Mouse (Mus musculus): ENCODE measurements at regions not wholly inside any gene's neighbourhood (a gene's known extent, or its start where the extent isn't known, plus 50 kb on each side); places are given as distances from the start of the nearest gene placed in this dataset.

- H3K27ac ChIP-seq (ENCODE audit: low read length): no peak overlapping the region
- no peaks in the 10 kb centered on the region for H3K36me3 ChIP-seq (ENCODE audit: control insufficient read depth, insufficient read depth, low read length)
- WGBS: 68% methylated on average over 9 of the region's 9 CpGs
- no peak for ATAC-seq
- no peak overlapping the region for H3K4me2 ChIP-seq (ENCODE audit: low read length)
- no peak overlapping the region for H3K4me3 ChIP-seq (ENCODE audit: low read depth, low read length)
- no peak overlapping the region for H3K9ac ChIP-seq (ENCODE audit: low read depth, low read length)
- H3K9me3 ChIP-seq (replicated peaks; ENCODE audit: control insufficient read depth, low read length, poor library complexity, severe bottlenecking): no peaks in the 10 kb centered on the region
- H3K4me1 ChIP-seq (ENCODE audit: control insufficient read depth, insufficient read depth, low read length): no peaks in the 10 kb centered on the region; the same call in 1 of the 2 replicates
- H3K27me3 ChIP-seq (ENCODE audit: control insufficient read depth, insufficient read depth, low read depth, low read length): no peaks in the 10 kb centered on the region
Observed at GRCm38 (mm10) chr3:128613657-128614056, 586.0 kb upstream of the Pitx2 start.

- H3K9ac ChIP-seq (ENCODE audit: low read depth, low read length): no peak overlapping the region
- no peak for ATAC-seq
- no peak overlapping the region for H3K27ac ChIP-seq (ENCODE audit: low read length)
- WGBS: 85% methylated on average over 6 of the region's 6 CpGs
- H3K36me3 ChIP-seq (ENCODE audit: control insufficient read depth, insufficient read depth, low read length): no peaks in the 10 kb centered on the region
- H3K4me3 ChIP-seq (ENCODE audit: low read depth, low read length): no peak overlapping the region
- no peaks in the 10 kb centered on the region; the same call in 1 of the 2 replicates for H3K4me1 ChIP-seq (ENCODE audit: control insufficient read depth, insufficient read depth, low read length)
- no peak overlapping the region for H3K4me2 ChIP-seq (ENCODE audit: low read length)
- no peaks in the 10 kb centered on the region for H3K9me3 ChIP-seq (replicated peaks; ENCODE audit: control insufficient read depth, low read length, poor library complexity, severe bottlenecking)
- H3K27me3 ChIP-seq (ENCODE audit: control insufficient read depth, insufficient read depth, low read depth, low read length): no peaks in the 10 kb centered on the region
Observed at GRCm38 (mm10) chr3:128610731-128611130, 588.9 kb upstream of the Pitx2 start.

DNA sequence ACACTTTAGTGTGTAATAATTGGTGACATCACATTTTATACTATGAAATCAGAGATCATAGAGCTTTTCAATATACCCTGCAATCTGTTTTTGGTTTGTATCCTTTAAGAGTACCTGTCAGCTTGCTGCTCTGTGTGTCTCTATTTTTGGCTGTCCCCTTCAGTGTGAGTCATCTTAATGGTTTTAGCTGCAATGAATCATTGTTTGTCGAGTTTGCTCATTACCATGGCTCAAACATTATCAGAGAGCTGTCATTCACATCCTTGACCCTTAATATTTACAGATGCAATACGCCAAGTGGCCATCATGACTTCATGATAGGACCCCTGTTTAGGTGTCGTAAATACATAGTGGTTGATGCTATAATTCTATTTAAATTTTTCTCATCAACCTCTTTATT is 591.0 kb upstream of the Pitx2 start:
- Histone ChIP-seq H3K27ac (ENCODE audit: low read length) (no peak overlapping the region), H3K9ac (ENCODE audit: low read depth, low read length) (no peak overlapping the region), H3K4me3 (ENCODE audit: low read depth, low read length) (no peak overlapping the region), H3K4me2 (ENCODE audit: low read length) (no peak overlapping the region), H3K27me3 (ENCODE audit: control insufficient read depth, insufficient read depth, low read depth, low read length) (no peaks in the 10 kb centered on the region), H3K9me3 (replicated peaks; ENCODE audit: control insufficient read depth, low read length, poor library complexity, severe bottlenecking) (no peaks in the 10 kb centered on the region), H3K36me3 (ENCODE audit: control insufficient read depth, insufficient read depth, low read length) (no peaks in the 10 kb centered on the region), H3K4me1 (ENCODE audit: control insufficient read depth, insufficient read depth, low read length) (no peaks in the 10 kb centered on the region; the same call in 1 of the 2 replicates)
- 87% methylated on average over 3 of the region's 3 CpGs for WGBS
- ATAC-seq: no peak

DNA sequence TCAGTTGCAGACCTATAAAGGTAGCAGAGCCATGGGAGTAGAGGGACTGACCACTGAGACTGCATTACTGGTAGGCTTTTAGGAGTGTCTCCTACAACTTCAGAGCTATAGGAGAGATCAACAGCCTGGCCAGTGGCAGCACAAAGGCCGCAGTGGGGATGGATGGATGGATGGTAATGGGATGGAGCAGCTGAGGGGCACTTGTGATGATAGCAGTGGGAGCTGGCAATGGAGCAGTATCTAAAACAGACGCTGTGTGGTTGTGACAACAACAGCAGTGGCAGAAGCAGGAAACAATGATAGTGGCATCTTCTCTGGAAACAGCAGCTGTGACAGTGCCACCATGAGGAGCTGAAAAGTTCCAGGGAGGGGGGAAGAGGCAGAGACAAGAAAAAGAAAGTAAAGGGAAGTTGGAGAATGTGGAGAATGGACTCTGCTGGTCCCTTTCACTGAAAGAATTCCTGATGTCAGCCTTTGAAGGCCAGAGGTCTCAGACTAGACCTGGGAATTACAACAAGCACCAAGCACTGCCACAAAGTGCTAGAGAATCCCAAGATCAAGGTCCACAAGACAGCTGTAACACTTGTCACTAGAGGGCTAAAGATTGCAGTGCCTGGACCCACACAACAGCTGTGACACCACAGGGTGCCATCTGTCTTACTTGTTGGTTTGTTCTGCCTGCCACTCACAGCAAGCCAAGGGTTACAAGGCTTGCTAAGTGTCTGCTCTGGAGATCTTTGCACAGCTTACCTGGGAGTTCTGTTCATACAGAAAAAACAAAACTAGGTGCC is 624.1 kb upstream of the Pitx2 start:
- ATAC-seq: no peak
- no peak overlapping the region for H3K9ac ChIP-seq (ENCODE audit: low read depth, low read length)
- no peaks in the 10 kb centered on the region for H3K36me3 ChIP-seq (ENCODE audit: control insufficient read depth, insufficient read depth, low read length)
- no peaks in the 10 kb centered on the region for H3K4me1 ChIP-seq (ENCODE audit: control insufficient read depth, insufficient read depth, low read length)
- 79% methylated on average over 2 of the region's 2 CpGs for WGBS
- no peak overlapping the region for H3K4me2 ChIP-seq (ENCODE audit: low read length)
- H3K27me3 ChIP-seq (ENCODE audit: control insufficient read depth, insufficient read depth, low read depth, low read length): no peaks in the 10 kb centered on the region
- H3K27ac ChIP-seq (ENCODE audit: low read length): no peak overlapping the region
- no peak overlapping the region for H3K4me3 ChIP-seq (ENCODE audit: low read depth, low read length)
- no peaks in the 10 kb centered on the region for H3K9me3 ChIP-seq (replicated peaks; ENCODE audit: control insufficient read depth, low read length, poor library complexity, severe bottlenecking)

GRCm38 (mm10) chr3:128570551-128570950 is 629.1 kb upstream of the Pitx2 start:
- no peak for ATAC-seq
- WGBS: 87% methylated on average over 3 of the region's 3 CpGs
- no peak overlapping the region for H3K27ac ChIP-seq (ENCODE audit: low read length)

DNA sequence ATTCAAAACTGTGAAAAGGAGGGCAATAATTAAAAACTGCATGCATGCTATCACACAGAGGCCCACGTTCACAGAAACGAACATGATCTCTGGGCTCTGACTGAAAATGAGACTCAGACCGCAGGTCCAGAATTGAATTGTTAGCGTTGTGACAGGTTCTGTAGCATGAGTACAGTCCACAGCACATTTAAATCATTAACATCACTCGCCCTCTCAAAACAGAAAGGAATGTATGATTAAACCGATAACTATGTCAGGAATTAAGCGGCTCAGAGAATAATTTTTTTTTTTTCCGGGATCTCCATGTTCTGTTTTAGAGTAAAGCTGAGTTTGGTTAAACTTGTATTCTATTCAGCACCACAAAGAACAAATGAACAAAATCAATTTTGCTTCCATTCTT is 634.3 kb upstream of the Pitx2 start:
- H3K4me2 ChIP-seq (ENCODE audit: low read length): no peak overlapping the region
- no peaks in the 10 kb centered on the region for H3K27me3 ChIP-seq (ENCODE audit: control insufficient read depth, insufficient read depth, low read depth, low read length)
- no peaks in the 10 kb centered on the region for H3K36me3 ChIP-seq (ENCODE audit: control insufficient read depth, insufficient read depth, low read length)
- no peak overlapping the region for H3K4me3 ChIP-seq (ENCODE audit: low read depth, low read length)
- 75% methylated on average over 8 of the region's 8 CpGs for WGBS
- no peak overlapping the region for H3K27ac ChIP-seq (ENCODE audit: low read length)
- H3K4me1 ChIP-seq (ENCODE audit: control insufficient read depth, insufficient read depth, low read length): no peaks in the 10 kb centered on the region
- H3K9me3 ChIP-seq (replicated peaks; ENCODE audit: control insufficient read depth, low read length, poor library complexity, severe bottlenecking): no peaks in the 10 kb centered on the region
- ATAC-seq: no peak
- no peak overlapping the region for H3K9ac ChIP-seq (ENCODE audit: low read depth, low read length)

More at GRCm38 (mm10) chr3:128570551-128570950, 629.1 kb upstream of the Pitx2 start:
- Histone ChIP-seq H3K36me3 (ENCODE audit: control insufficient read depth, insufficient read depth, low read length) (no peaks in the 10 kb centered on the region), H3K4me3 (ENCODE audit: low read depth, low read length) (no peak overlapping the region), H3K4me2 (ENCODE audit: low read length) (no peak overlapping the region), H3K4me1 (ENCODE audit: control insufficient read depth, insufficient read depth, low read length) (no peaks in the 10 kb centered on the region), H3K27me3 (ENCODE audit: control insufficient read depth, insufficient read depth, low read depth, low read length) (no peaks in the 10 kb centered on the region), H3K9ac (ENCODE audit: low read depth, low read length) (no peak overlapping the region), H3K9me3 (replicated peaks; ENCODE audit: control insufficient read depth, low read length, poor library complexity, severe bottlenecking) (no peaks in the 10 kb centered on the region)

- Histone ChIP-seq H3K4me1 (ENCODE audit: control insufficient read depth, insufficient read depth, low read length) (peaks cover 8% of the 10 kb centered on the region), H3K27ac (ENCODE audit: low read length) (peak overlapping the region; percentile 70), H3K4me2 (ENCODE audit: low read length) (peak overlapping the region; percentile 8; the same call in 1 of the 2 replicates), H3K27me3 (ENCODE audit: control insufficient read depth, insufficient read depth, low read depth, low read length) (no peaks in the 10 kb centered on the region), H3K9me3 (replicated peaks; ENCODE audit: control insufficient read depth, low read length, poor library complexity, severe bottlenecking) (no peaks in the 10 kb centered on the region), H3K9ac (ENCODE audit: low read depth, low read length) (no peak overlapping the region), H3K36me3 (ENCODE audit: control insufficient read depth, insufficient read depth, low read length) (no peaks in the 10 kb centered on the region), H3K4me3 (ENCODE audit: low read depth, low read length) (no peak overlapping the region)
- 37% methylated on average over 9 of the region's 9 CpGs for WGBS
- ATAC-seq: peak; percentile 97
Observed at GRCm38 (mm10) chr3:128546416-128547327, 650.5 kb upstream of the Fam241a start.

GRCm38 (mm10) chr3:128525427-128525826 is 629.3 kb upstream of the Fam241a start:
- Histone ChIP-seq H3K36me3 (ENCODE audit: control insufficient read depth, insufficient read depth, low read length) (no peaks in the 10 kb centered on the region), H3K27me3 (ENCODE audit: control insufficient read depth, insufficient read depth, low read depth, low read length) (no peaks in the 10 kb centered on the region), H3K9me3 (replicated peaks; ENCODE audit: control insufficient read depth, low read length, poor library complexity, severe bottlenecking) (no peaks in the 10 kb centered on the region), H3K4me3 (ENCODE audit: low read depth, low read length) (no peak overlapping the region), H3K4me1 (ENCODE audit: control insufficient read depth, insufficient read depth, low read length) (0 out of 2 replicates have a peak, but pooled peaks cover 3% of the 10 kb centered on the region), H3K27ac (ENCODE audit: low read length) (no peak overlapping the region), H3K4me2 (ENCODE audit: low read length) (no peak overlapping the region), H3K9ac (ENCODE audit: low read depth, low read length) (no peak overlapping the region)
- ATAC-seq: no peak
- WGBS: 84% methylated on average over 4 of the region's 4 CpGs

DNA sequence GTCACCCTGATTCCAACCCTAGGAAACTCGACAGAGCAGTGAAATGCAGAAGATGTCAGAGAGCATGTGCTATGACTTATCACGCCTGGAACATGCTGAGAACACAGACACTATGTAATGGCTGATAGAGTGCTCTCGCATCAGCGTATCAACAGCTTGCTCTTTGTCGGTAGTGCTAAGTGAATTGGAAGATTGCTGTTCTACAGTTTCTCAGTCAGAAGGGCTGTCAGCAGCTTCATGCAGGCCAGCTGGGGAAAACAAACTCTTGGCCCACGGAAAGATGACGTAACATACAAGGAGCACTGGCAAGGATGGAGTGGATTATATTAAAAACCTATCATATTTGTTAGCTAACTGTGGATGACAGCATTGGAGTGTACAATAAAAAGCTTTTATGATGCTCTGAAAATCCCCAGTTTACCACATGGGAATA is 624.6 kb upstream of the Fam241a start:
- peak; percentile 67 for ATAC-seq
- 0 out of 2 replicates have a peak, but pooled peaks cover 9% of the 10 kb centered on the region for H3K4me1 ChIP-seq (ENCODE audit: control insufficient read depth, insufficient read depth, low read length)
- no peaks in the 10 kb centered on the region for H3K27me3 ChIP-seq (ENCODE audit: control insufficient read depth, insufficient read depth, low read depth, low read length)
- 35% methylated on average over 7 of the region's 7 CpGs for WGBS
- H3K4me2 ChIP-seq (ENCODE audit: low read length): peak overlapping the region; percentile 50
- peak overlapping the region; percentile 50; the same call in 1 of the 2 replicates for H3K27ac ChIP-seq (ENCODE audit: low read length)
- H3K9me3 ChIP-seq (replicated peaks; ENCODE audit: control insufficient read depth, low read length, poor library complexity, severe bottlenecking): no peaks in the 10 kb centered on the region
- no peak overlapping the region for H3K9ac ChIP-seq (ENCODE audit: low read depth, low read length)
- no peaks in the 10 kb centered on the region for H3K36me3 ChIP-seq (ENCODE audit: control insufficient read depth, insufficient read depth, low read length)
- no peak overlapping the region for H3K4me3 ChIP-seq (ENCODE audit: low read depth, low read length)

Data from midbrain, embryonic 16.5 days (tissue).